Mouse (Mus musculus) thymus, adult 2 months (tissue): ENCODE data around the gene Slco3a1.

Source experiments
- CTCF ChIP-seq: fragments of 200-500 bp; IDR thresholded peaks from 2 replicates; pipeline ENCODE4 v1.5.1; 2012; ENCODE audit warnings: mild to moderate bottlenecking, control low read depth, low read length, moderate library complexity, borderline replicate concordance; ENCODE audit not compliant: control insufficient read depth, poor library complexity, insufficient read depth; ENCODE audit errors: extremely low read depth
- POLR2A ChIP-seq: fragments of 200-500 bp; IDR thresholded peaks from 2 replicates; pipeline ENCODE4 v1.6.1; 2012; ENCODE audit warnings: mild to moderate bottlenecking, low read length, control low read depth, moderate library complexity; ENCODE audit not compliant: control insufficient read depth, poor library complexity, insufficient read depth; ENCODE audit errors: extremely low read depth

GRCm38 (mm10) chr7:74323194-74323593 lies 231.4 kb downstream of the Slco3a1 start:
- no peak for TF ChIP-seq CTCF
- no peak for TF ChIP-seq POLR2A
